Mouse (Mus musculus) MEL (cell line): Measurements from ENCODE around the gene Acrbp. TPM values are rescaled to one million over a fixed set of nuclear protein-coding genes. Genes with fewer than 3 reads are reported as not detected.

ENCODE experiments used
- DNase-seq: peaks from one replicate; pipeline ENCODE4 v3.0.0; 2011; ENCODE audit warnings: low read depth, low spot score
- H3K27ac ChIP-seq: 2 replicates; pipeline ENCODE4 v1.5.1; 2012; ENCODE audit warnings: low read depth, mild to moderate bottlenecking, control low read depth, low read length, moderate library complexity; ENCODE audit not compliant: control insufficient read depth
- H3K27me3 ChIP-seq, 2 experiments: fragments of 150-350 bp in 1 of 2; sonication (generic) in 1 of 2; 2 replicates each; pipeline ENCODE4 v1.6.1; 2012; ENCODE audit warnings: low read length in 2 of 2, mild to moderate bottlenecking in 2 of 2, improper control_type of control experiment in 1 of 2, moderate library complexity in 1 of 2; ENCODE audit not compliant: insufficient read depth in 2 of 2, control insufficient read depth in 1 of 2
- H3K36me3 ChIP-seq, 2 experiments: 2 replicates each; pipeline ENCODE4 v1.6.1; 2012 to 2014; ENCODE audit warnings: low read length in 2 of 2, improper control_type of control experiment in 1 of 2, inconsistent platforms in 1 of 2, mild to moderate bottlenecking in 1 of 2; ENCODE audit not compliant: insufficient read depth in 2 of 2, control insufficient read depth in 1 of 2
- H3K4me1 ChIP-seq, 2 experiments: fragments of 150-350 bp in 1 of 2; sonication (generic) in 1 of 2; 2 replicates each; pipeline ENCODE4 v1.6.1; 2012; ENCODE audit warnings: low read length in 2 of 2, improper control_type of control experiment in 1 of 2, mild to moderate bottlenecking in 1 of 2; ENCODE audit not compliant: insufficient read depth in 2 of 2, control insufficient read depth in 1 of 2
- H3K4me3 ChIP-seq, 2 experiments: fragments of 150-350 bp in 1 of 2; sonication (generic) in 1 of 2; 2 replicates each; pipeline ENCODE4 v1.5.1; 2012; ENCODE audit warnings: low read depth in 2 of 2, low read length in 2 of 2, mild to moderate bottlenecking in 2 of 2, moderate library complexity in 2 of 2, control low read depth in 1 of 2, improper control_type of control experiment in 1 of 2; ENCODE audit not compliant: control insufficient read depth in 1 of 2, insufficient read depth in 1 of 2
- H3K79me2 ChIP-seq: 2 replicates; pipeline ENCODE4 v1.6.1; 2012; ENCODE audit warnings: mild to moderate bottlenecking, low read length, moderate library complexity; ENCODE audit not compliant: control insufficient read depth, poor library complexity, insufficient read depth
- H3K9ac ChIP-seq: 2 replicates; pipeline ENCODE4 v1.6.1; 2012; ENCODE audit warnings: low read depth, mild to moderate bottlenecking, control low read depth, low read length, moderate library complexity; ENCODE audit not compliant: control insufficient read depth, poor library complexity, severe bottlenecking
- H3K9me3 ChIP-seq: fragments of 150-350 bp; sonication (generic); replicated peaks from 2 replicates; pipeline ENCODE4 v1.6.1; 2012; ENCODE audit warnings: mild to moderate bottlenecking, low read length, improper control_type of control experiment, moderate library complexity; ENCODE audit not compliant: insufficient read depth
- BHLHE40 ChIP-seq: IDR thresholded peaks from 2 replicates; pipeline ENCODE4 v1.6.1; 2012; ENCODE audit warnings: low read depth, mild to moderate bottlenecking, inconsistent platforms, low read length, improper control_type of control experiment, borderline replicate concordance
- CHD1 ChIP-seq: IDR thresholded peaks from 2 replicates; pipeline ENCODE4 v1.6.1; 2012; ENCODE audit warnings: low read depth, mild to moderate bottlenecking, inconsistent platforms, low read length, improper control_type of control experiment
- CHD2 ChIP-seq: IDR thresholded peaks from 2 replicates; pipeline ENCODE4 v1.6.1; 2011; ENCODE audit warnings: low read length, improper control_type of control experiment
- CTCF ChIP-seq, 3 experiments: IDR thresholded peaks in 2 of 3; conservative IDR thresholded peaks in 1 of 3; 2 replicates each; pipeline ENCODE4 v1.5.1; 2011 to 2012; ENCODE audit warnings: low read length in 3 of 3, low read depth in 2 of 3, mild to moderate bottlenecking in 2 of 3, improper control_type of control experiment in 1 of 3, inconsistent platforms in 1 of 3, mixed read lengths in 1 of 3, moderate library complexity in 1 of 3; ENCODE audit not compliant: control insufficient read depth in 1 of 3, insufficient read depth in 1 of 3, poor library complexity in 1 of 3, severe bottlenecking in 1 of 3
- E2F4 ChIP-seq: IDR thresholded peaks from 2 replicates; pipeline ENCODE4 v1.6.1; 2011; ENCODE audit warnings: low read depth, low read length, improper control_type of control experiment, borderline replicate concordance
- ELF1 ChIP-seq: IDR thresholded peaks from 2 replicates; pipeline ENCODE4 v1.6.1; 2014; ENCODE audit warnings: low read depth, mild to moderate bottlenecking, inconsistent platforms, low read length, improper control_type of control experiment, moderate library complexity
- EP300 ChIP-seq, 2 experiments: IDR thresholded peaks; 2 replicates each; pipeline ENCODE4 v1.6.1; 2011; ENCODE audit warnings: improper control_type of control experiment in 2 of 2, low read length in 2 of 2, low read depth in 1 of 2, mild to moderate bottlenecking in 1 of 2
- ETS1 ChIP-seq: IDR thresholded peaks from 2 replicates; pipeline ENCODE4 v1.6.1; 2012; ENCODE audit warnings: low read depth, mild to moderate bottlenecking, inconsistent platforms, low read length, improper control_type of control experiment, moderate library complexity
- GABPA ChIP-seq: IDR thresholded peaks from 2 replicates; pipeline ENCODE4 v1.6.1; 2012; ENCODE audit warnings: low read depth, mild to moderate bottlenecking, inconsistent platforms, low read length, improper control_type of control experiment, moderate library complexity
- GATA1 ChIP-seq: IDR thresholded peaks from 2 replicates; pipeline ENCODE4 v1.6.1; 2011; ENCODE audit warnings: low read depth, low read length, improper control_type of control experiment
- HCFC1 ChIP-seq: IDR thresholded peaks from 2 replicates; pipeline ENCODE4 v1.6.1; 2012; ENCODE audit warnings: low read depth, mild to moderate bottlenecking, inconsistent platforms, low read length, improper control_type of control experiment, moderate library complexity
- JUND ChIP-seq: IDR thresholded peaks from 2 replicates; pipeline ENCODE4 v1.6.1; 2011; ENCODE audit warnings: low read depth, mild to moderate bottlenecking, improper control_type of control experiment, low read length
- KAT2A ChIP-seq: conservative IDR thresholded peaks from 2 replicates; pipeline ENCODE4 v1.6.1; 2012; ENCODE audit warnings: low read depth, low read length, improper control_type of control experiment, inconsistent platforms
- MAFK ChIP-seq: IDR thresholded peaks from 2 replicates; pipeline ENCODE4 v1.6.1; 2011; ENCODE audit warnings: low read depth, mild to moderate bottlenecking, low read length, improper control_type of control experiment, borderline replicate concordance
- MAX ChIP-seq: IDR thresholded peaks from 2 replicates; pipeline ENCODE4 v1.6.1; 2011; ENCODE audit warnings: low read length, improper control_type of control experiment
- MAZ ChIP-seq: IDR thresholded peaks from 2 replicates; pipeline ENCODE4 v1.6.1; 2012; ENCODE audit warnings: low read depth, mild to moderate bottlenecking, inconsistent platforms, low read length, improper control_type of control experiment
- MEF2A ChIP-seq: IDR thresholded peaks from 2 replicates; pipeline ENCODE4 v1.6.1; 2014; ENCODE audit warnings: low read depth, mild to moderate bottlenecking, inconsistent platforms, low read length, improper control_type of control experiment; ENCODE audit not compliant: poor library complexity, insufficient replicate concordance, severe bottlenecking; ENCODE audit errors: extremely low read depth
- MXI1 ChIP-seq: IDR thresholded peaks from 2 replicates; pipeline ENCODE4 v1.6.1; 2011; ENCODE audit warnings: mild to moderate bottlenecking, low read depth, low read length, improper control_type of control experiment
- MYB ChIP-seq: IDR thresholded peaks from 2 replicates; pipeline ENCODE4 v1.6.1; 2011; ENCODE audit warnings: mild to moderate bottlenecking, low read depth, low read length, improper control_type of control experiment
- MYC ChIP-seq: IDR thresholded peaks from 2 replicates; pipeline ENCODE4 v1.6.1; 2011; ENCODE audit warnings: low read depth, mild to moderate bottlenecking, low read length, improper control_type of control experiment, moderate library complexity
- NELFE ChIP-seq: IDR thresholded peaks from 2 replicates; pipeline ENCODE4 v1.6.1; 2011; ENCODE audit warnings: low read depth, low read length, improper control_type of control experiment
- NRF1 ChIP-seq: IDR thresholded peaks from 2 replicates; pipeline ENCODE4 v1.6.1; 2014; ENCODE audit warnings: low read depth, mild to moderate bottlenecking, inconsistent platforms, low read length, improper control_type of control experiment, moderate library complexity; ENCODE audit not compliant: poor library complexity, insufficient read depth, severe bottlenecking
- POLR2A ChIP-seq, 2 experiments: IDR thresholded peaks; 2 replicates each; pipeline ENCODE4 v1.6.1; 2011 to 2012; ENCODE audit warnings: low read length in 2 of 2, mild to moderate bottlenecking in 2 of 2, control low read depth in 1 of 2, improper control_type of control experiment in 1 of 2, low read depth in 1 of 2, moderate library complexity in 1 of 2; ENCODE audit not compliant: control insufficient read depth in 1 of 2, insufficient read depth in 1 of 2, poor library complexity in 1 of 2
- POLR2AphosphoS2 ChIP-seq: IDR thresholded peaks from 2 replicates; pipeline ENCODE4 v1.6.1; 2011; ENCODE audit warnings: low read length, improper control_type of control experiment
- POLR2AphosphoS5 ChIP-seq: IDR thresholded peaks from 2 replicates; pipeline ENCODE4 v1.6.1; 2012; ENCODE audit warnings: low read depth, borderline replicate concordance, mild to moderate bottlenecking, inconsistent platforms, low read length, moderate library complexity, mixed read lengths
- RCOR1 ChIP-seq: IDR thresholded peaks from 2 replicates; pipeline ENCODE4 v1.6.1; 2012; ENCODE audit warnings: low read depth, mild to moderate bottlenecking, inconsistent platforms, low read length, improper control_type of control experiment
- SIN3A ChIP-seq: IDR thresholded peaks from 2 replicates; pipeline ENCODE4 v1.6.1; 2012; ENCODE audit warnings: low read length, improper control_type of control experiment, inconsistent platforms
- SMC3 ChIP-seq: IDR thresholded peaks from 2 replicates; pipeline ENCODE4 v1.6.1; 2011; ENCODE audit warnings: low read depth, low read length, improper control_type of control experiment
- TAL1 ChIP-seq: IDR thresholded peaks from 2 replicates; pipeline ENCODE4 v1.6.1; 2012; ENCODE audit warnings: mild to moderate bottlenecking, inconsistent platforms, low read length, moderate library complexity, mixed read lengths
- TBP ChIP-seq: IDR thresholded peaks from 2 replicates; pipeline ENCODE4 v1.8.0; 2011; ENCODE audit warnings: low read depth, low read length, improper control_type of control experiment
- USF1 ChIP-seq: IDR thresholded peaks from 2 replicates; pipeline ENCODE4 v1.6.1; 2014; ENCODE audit warnings: low read depth, mild to moderate bottlenecking, inconsistent platforms, low read length, improper control_type of control experiment, moderate library complexity
- USF2 ChIP-seq, 2 experiments: IDR thresholded peaks; 2 replicates each; pipeline ENCODE4 v1.6.1; 2011 to 2012; ENCODE audit warnings: improper control_type of control experiment in 2 of 2, low read length in 2 of 2, borderline replicate concordance in 1 of 2, inconsistent platforms in 1 of 2, low read depth in 1 of 2, mild to moderate bottlenecking in 1 of 2; ENCODE audit not compliant: insufficient read depth in 1 of 2
- ZC3H11A ChIP-seq: IDR thresholded peaks from 2 replicates; pipeline ENCODE4 v1.6.1; 2012; ENCODE audit warnings: low read depth, mild to moderate bottlenecking, inconsistent platforms, low read length, improper control_type of control experiment
- ZKSCAN1 ChIP-seq: IDR thresholded peaks from 2 replicates; pipeline ENCODE4 v1.6.1; 2012; ENCODE audit warnings: low read depth, mild to moderate bottlenecking, inconsistent platforms, low read length, improper control_type of control experiment, moderate library complexity
- ZMIZ1 ChIP-seq: IDR thresholded peaks from 2 replicates; pipeline ENCODE4 v1.6.1; 2012; ENCODE audit warnings: low read depth, mild to moderate bottlenecking, inconsistent platforms, low read length, improper control_type of control experiment, moderate library complexity
- ZNF384 ChIP-seq: IDR thresholded peaks from 2 replicates; pipeline ENCODE4 v1.6.1; 2012; ENCODE audit warnings: low read depth, mild to moderate bottlenecking, inconsistent platforms, low read length, improper control_type of control experiment
- polyA plus RNA-seq, 2 experiments: library from polyadenylated mRNA; stranded (reverse) in 1 of 2; unstranded in 1 of 2; fragments of >175 nt in 1 of 2; fragments of >200 nt in 1 of 2; gene quantifications; 2 replicates each; pipeline versions ENCODE4 v1.2.1 to v1.2.4; 2012; ENCODE audit warnings: low replicate concordance in 2 of 2, low read depth in 1 of 2; ENCODE audit not compliant: insufficient read length in 2 of 2, insufficient read depth in 1 of 2, missing spikeins in 1 of 2
- total RNA-seq: library from RNA; depleted of rRNA; stranded (reverse); fragments of 300-350 nt; gene quantifications from 2 replicates; pipeline ENCODE4 v1.2.3, GENCODE M21; 2012

Acrbp gene
- total and polyA plus RNA-seq, 3 experiments = 3.3 to 5.3 TPM; not detected in 1

GRCm38 (mm10) chr6:125096597-125097345 is 47.3 kb downstream of the Acrbp start:
- H3K9ac ChIP-seq = peak overlapping the region; percentile 98
- H3K4me1 ChIP-seq = peaks cover 9 to 27% of the 10 kb centered on the region in 2 experiments
- peaks cover 37% of the 10 kb centered on the region for H3K79me2 ChIP-seq
- peak overlapping the region; percentile 59 for H3K27ac ChIP-seq
- peak; percentile 54 for DNase-seq
- H3K9me3 ChIP-seq = no peaks in the 10 kb centered on the region
- no peaks in the 10 kb centered on the region for H3K27me3 ChIP-seq
- peaks cover 15 to 24% of the 10 kb centered on the region in 2 experiments for H3K36me3 ChIP-seq
- peak overlapping the region; percentile 84 to 90 for H3K4me3 ChIP-seq
- TF ChIP-seq TAL1 (no peak), ZKSCAN1 (no peak), MAX (no peak), MXI1 (peak; percentile 53), NRF1 (peak; percentile 37; the same call in 1 of the 2 replicates), HCFC1 (0 out of 2 replicates have a peak, but pooled peaks have one; percentile 17), USF1 (no peak), CTCF (IDR thresholded peaks at IDR 0.05 in 2 of 3, conservative IDR thresholded peaks at IDR 0.05 in 1 of 3; ENCODE audit: control insufficient read depth in 1 of 3, insufficient read depth in 1 of 3, low read depth in 2 of 3, low read length in 3 of 3, poor library complexity in 1 of 3, severe bottlenecking in 1 of 3) (no peak), USF2 (IDR thresholded peaks at IDR 0.05; ENCODE audit: borderline replicate concordance in 1 of 2, insufficient read depth in 1 of 2, low read depth in 1 of 2, low read length in 2 of 2) (no peak), POLR2AphosphoS2 (no peak), POLR2AphosphoS5 (no peak), EP300 (IDR thresholded peaks at IDR 0.05; ENCODE audit: low read depth in 1 of 2, low read length in 2 of 2) (no peak), GABPA (no peak), GATA1 (no peak), ETS1 (peak; percentile 25; the same call in 1 of the 2 replicates), MAZ (peak; percentile 12; the same call in 1 of the 2 replicates), ZMIZ1 (no peak), SIN3A (no peak; the same call in 1 of the 2 replicates), MEF2A (no peak), SMC3 (no peak), MAFK (no peak), CHD2 (no peak), ELF1 (0 out of 2 replicates have a peak, but pooled peaks have one; percentile 8), JUND (no peak), E2F4 (no peak), ZC3H11A (no peak), KAT2A (no peak), BHLHE40 (no peak), POLR2A (IDR thresholded peaks at IDR 0.05; ENCODE audit: control insufficient read depth in 1 of 2, insufficient read depth in 1 of 2, low read depth in 1 of 2, low read length in 2 of 2, poor library complexity in 1 of 2) (peak; percentile 26 to 29; a peak in 1 of 4 replicates), MYB (no peak), TBP (no peak), ZNF384 (no peak), RCOR1 (no peak), CHD1 (0 out of 2 replicates have a peak, but pooled peaks have one; percentile 21), MYC (no peak), NELFE (no peak)
